Mouse (Mus musculus): ENCODE measurements at regions not wholly inside any gene's neighbourhood (a gene's known extent, or its start where the extent isn't known, plus 50 kb on each side); places are given as distances from the start of the nearest gene placed in this dataset.

DNA sequence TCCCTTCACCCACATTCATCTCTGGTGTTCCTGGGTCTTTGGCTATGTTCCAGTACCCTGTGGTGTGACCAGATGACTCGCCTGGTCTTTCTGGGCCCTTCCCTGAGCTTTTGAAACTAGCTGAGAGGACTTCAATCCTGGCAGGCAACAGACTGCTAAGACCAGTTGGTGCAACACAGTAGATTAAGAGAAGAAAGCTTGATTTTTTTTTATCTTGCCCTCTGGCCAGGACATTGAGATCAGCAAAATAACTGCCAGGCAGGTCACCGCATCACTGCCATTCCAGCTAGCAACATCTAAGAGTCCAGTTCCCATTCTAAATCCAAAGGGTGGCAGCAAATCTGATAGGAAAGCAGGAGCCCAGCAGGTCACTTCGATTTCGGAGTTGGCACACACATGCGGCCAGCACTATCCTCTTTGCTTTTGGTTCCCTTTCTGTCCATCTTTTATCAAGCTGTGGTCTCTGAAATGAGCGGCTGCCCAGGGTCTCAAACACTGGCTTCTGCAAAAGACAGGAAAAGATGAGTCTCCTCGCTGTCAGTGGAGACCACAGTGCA is 181.9 kb upstream of the Cpeb2 start:
- TF ChIP-seq POLR2A (IDR thresholded peaks at IDR 0.05; ENCODE audit: borderline replicate concordance, extremely low read depth, low read depth, low read length) (no peak), CTCF (IDR thresholded peaks at IDR 0.05; ENCODE audit: insufficient read depth, low read length) (no peak)
